Mouse (Mus musculus): ENCODE data around the gene Eif4e1b. TPM values are rescaled to one million over a fixed set of nuclear protein-coding genes. Genes with fewer than 3 reads are reported as not detected.
A peak's percentile ranks its signal among the peaks of the same experiment; 100 is the strongest.

The Eif4e1b gene
- polyA plus RNA-seq, 1 experiment from 2014 or later: not detected

GRCm38 (mm10) chr13:54758045-54758755 lies 25.6 kb upstream of the Eif4e1b start:
- Histone ChIP-seq H3K27ac (peak overlapping the region; percentile 96), H3K27me3 (ENCODE audit: control insufficient read depth, insufficient read depth, low read length) (peaks cover 15% of the 10 kb centered on the region; the same call in 1 of the 2 replicates), H3K4me3 (replicated peaks; ENCODE audit: low read length) (peak overlapping the region; percentile 40), H3K36me3 (replicated peaks; ENCODE audit: control insufficient read depth, insufficient read depth) (no peaks in the 10 kb centered on the region), H3K9ac (peak overlapping the region; percentile 59), H3K4me1 (replicated peaks; ENCODE audit: control insufficient read depth, insufficient read depth, low read length) (peaks cover 53% of the 10 kb centered on the region), H3K4me2 (replicated peaks) (peak overlapping the region; percentile 81), H3K9me3 (ENCODE audit: control insufficient read depth, low read length) (no peaks in the 10 kb centered on the region)
- ATAC-seq (ENCODE audit: low FRiP score): peak; percentile 84
- DNase-seq (ENCODE audit: low spot score): peak; percentile 91
- under 1% methylated on average over 43 of the region's 43 CpGs for WGBS

- WGBS: under 1% methylated on average over 29 of the region's 29 CpGs
- H3K27ac ChIP-seq: peak overlapping the region; percentile 96
- no peaks in the 10 kb centered on the region for H3K36me3 ChIP-seq (replicated peaks; ENCODE audit: control insufficient read depth, insufficient read depth)
- ATAC-seq (ENCODE audit: low FRiP score) (no peak), DNase-seq (ENCODE audit: low spot score) (no peak)
- H3K9me3 ChIP-seq (ENCODE audit: control insufficient read depth, low read length): no peaks in the 10 kb centered on the region
- H3K4me2 ChIP-seq (replicated peaks): peak overlapping the region; percentile 81
- H3K27me3 ChIP-seq (ENCODE audit: control insufficient read depth, insufficient read depth, low read length): peaks cover 22% of the 10 kb centered on the region; the same call in 1 of the 2 replicates
- peaks cover 51% of the 10 kb centered on the region for H3K4me1 ChIP-seq (replicated peaks; ENCODE audit: control insufficient read depth, insufficient read depth, low read length)
- H3K4me3 ChIP-seq (replicated peaks; ENCODE audit: low read length): peak overlapping the region; percentile 40
- peak overlapping the region; percentile 59 for H3K9ac ChIP-seq
These were observed 24.9 kb upstream of the Eif4e1b start for GRCm38 (mm10) chr13:54758756-54759470.

GRCm38 (mm10) chr13:54759496-54759895 lies 24.3 kb upstream of the Eif4e1b start:
- H3K4me3 ChIP-seq (replicated peaks; ENCODE audit: low read length): no peak overlapping the region; the same call in 1 of the 2 replicates
- H3K27ac ChIP-seq: no peak overlapping the region; the same call in 1 of the 2 replicates
- ATAC-seq (ENCODE audit: low FRiP score): no peak
- H3K9me3 ChIP-seq (ENCODE audit: control insufficient read depth, low read length): no peaks in the 10 kb centered on the region
- peak overlapping the region; percentile 81 for H3K4me2 ChIP-seq (replicated peaks)
- H3K27me3 ChIP-seq (ENCODE audit: control insufficient read depth, insufficient read depth, low read length): peaks cover 28% of the 10 kb centered on the region
- peaks cover 47% of the 10 kb centered on the region for H3K4me1 ChIP-seq (replicated peaks; ENCODE audit: control insufficient read depth, insufficient read depth, low read length)
- H3K36me3 ChIP-seq (replicated peaks; ENCODE audit: control insufficient read depth, insufficient read depth): no peaks in the 10 kb centered on the region
- WGBS: 4% methylated on average over 6 of the region's 7 CpGs
- H3K9ac ChIP-seq: peak overlapping the region; percentile 59
- DNase-seq (ENCODE audit: low spot score): no peak

GRCm38 (mm10) chr13:54760164-54760795 lies 23.5 kb upstream of the Eif4e1b start:
- Histone ChIP-seq H3K36me3 (replicated peaks; ENCODE audit: control insufficient read depth, insufficient read depth) (no peaks in the 10 kb centered on the region), H3K27ac (no peak overlapping the region), H3K4me1 (replicated peaks; ENCODE audit: control insufficient read depth, insufficient read depth, low read length) (peaks cover 49% of the 10 kb centered on the region), H3K27me3 (ENCODE audit: control insufficient read depth, insufficient read depth, low read length) (peaks cover 34% of the 10 kb centered on the region), H3K9me3 (ENCODE audit: control insufficient read depth, low read length) (no peaks in the 10 kb centered on the region), H3K9ac (no peak overlapping the region), H3K4me2 (replicated peaks) (0 out of 2 replicates have a peak overlapping the region, but pooled peaks have one; percentile 2), H3K4me3 (replicated peaks; ENCODE audit: low read length) (no peak overlapping the region)
- ATAC-seq (ENCODE audit: low FRiP score) (no peak), DNase-seq (ENCODE audit: low spot score) (no peak)
- WGBS: 60% methylated on average over 8 of the region's 8 CpGs

GRCm38 (mm10) chr13:54760906-54761305 lies 22.9 kb upstream of the Eif4e1b start:
- Histone ChIP-seq H3K4me3 (replicated peaks; ENCODE audit: low read length) (no peak overlapping the region), H3K27me3 (ENCODE audit: control insufficient read depth, insufficient read depth, low read length) (peaks cover 39% of the 10 kb centered on the region), H3K9me3 (ENCODE audit: control insufficient read depth, low read length) (no peaks in the 10 kb centered on the region), H3K27ac (no peak overlapping the region), H3K4me1 (replicated peaks; ENCODE audit: control insufficient read depth, insufficient read depth, low read length) (peaks cover 49% of the 10 kb centered on the region), H3K9ac (no peak overlapping the region), H3K4me2 (replicated peaks) (no peak overlapping the region), H3K36me3 (replicated peaks; ENCODE audit: control insufficient read depth, insufficient read depth) (no peaks in the 10 kb centered on the region)
- 66% methylated on average over 7 of the region's 7 CpGs for WGBS
- DNase-seq (ENCODE audit: low spot score) (no peak), ATAC-seq (ENCODE audit: low FRiP score) (no peak)

- DNase-seq (ENCODE audit: low spot score) (peak; percentile 42), ATAC-seq (ENCODE audit: low FRiP score) (peak; percentile 56)
- peak overlapping the region; percentile 78 for H3K9ac ChIP-seq
- peak overlapping the region; percentile 63 for H3K4me3 ChIP-seq (replicated peaks; ENCODE audit: low read length)
- peak overlapping the region; percentile 71 for H3K27ac ChIP-seq
- 4% methylated on average over 44 of the region's 44 CpGs for WGBS
- H3K4me2 ChIP-seq (replicated peaks): peak overlapping the region; percentile 82
- no peaks in the 10 kb centered on the region for H3K36me3 ChIP-seq (replicated peaks; ENCODE audit: control insufficient read depth, insufficient read depth)
- peaks cover 51% of the 10 kb centered on the region for H3K27me3 ChIP-seq (ENCODE audit: control insufficient read depth, insufficient read depth, low read length)
- H3K4me1 ChIP-seq (replicated peaks; ENCODE audit: control insufficient read depth, insufficient read depth, low read length): peaks cover 18% of the 10 kb centered on the region
- H3K9me3 ChIP-seq (ENCODE audit: control insufficient read depth, low read length): no peaks in the 10 kb centered on the region
These were observed 18.3 kb upstream of the Eif4e1b start for GRCm38 (mm10) chr13:54765281-54766191.

GRCm38 (mm10) chr13:54766192-54766768 lies 17.5 kb upstream of the Eif4e1b start, which contains the start of gene Sncb:
Gene Sncb, minus strand, starts transcription at chr13:54766595.
- Histone ChIP-seq H3K4me3 (replicated peaks; ENCODE audit: low read length) (peak within 1 kb of the TSS; percentile 63), H3K9ac (peak within 1 kb of the TSS; percentile 78), H3K27ac (peak within 1 kb of the TSS; percentile 71), H3K27me3 (ENCODE audit: control insufficient read depth, insufficient read depth, low read length) (peaks cover 51% of the 10 kb centered on the region), H3K4me2 (replicated peaks) (peak within 1 kb of the TSS; percentile 82), H3K36me3 (replicated peaks; ENCODE audit: control insufficient read depth, insufficient read depth) (no peaks in the 10 kb centered on the region), H3K4me1 (replicated peaks; ENCODE audit: control insufficient read depth, insufficient read depth, low read length) (peaks cover 18% of the 10 kb centered on the region), H3K9me3 (ENCODE audit: control insufficient read depth, low read length) (no peaks in the 10 kb centered on the region)
- peak; percentile 81 for ATAC-seq (ENCODE audit: low FRiP score)
- peak; percentile 79 for DNase-seq (ENCODE audit: low spot score)
- WGBS: under 1% methylated on average over 35 of the region's 35 CpGs

GRCm38 (mm10) chr13:54767012-54767411 lies 16.8 kb upstream of the Eif4e1b start:
- no peak overlapping the region for H3K27ac ChIP-seq

More at GRCm38 (mm10) chr13:54767012-54767411, 16.8 kb upstream of the Eif4e1b start:
- H3K4me1 ChIP-seq (replicated peaks; ENCODE audit: control insufficient read depth, insufficient read depth, low read length): peaks cover 18% of the 10 kb centered on the region
- DNase-seq (ENCODE audit: low spot score): no peak
- H3K9me3 ChIP-seq (ENCODE audit: control insufficient read depth, low read length): no peaks in the 10 kb centered on the region
- H3K4me3 ChIP-seq (replicated peaks; ENCODE audit: low read length): peak overlapping the region; percentile 63; the same call in 1 of the 2 replicates
- H3K36me3 ChIP-seq (replicated peaks; ENCODE audit: control insufficient read depth, insufficient read depth): no peaks in the 10 kb centered on the region
- ATAC-seq (ENCODE audit: low FRiP score): no peak
- 76% methylated on average over 4 of the region's 4 CpGs for WGBS
- peak overlapping the region; percentile 82 for H3K4me2 ChIP-seq (replicated peaks)
- no peak overlapping the region; the same call in 1 of the 2 replicates for H3K9ac ChIP-seq
- peaks cover 51% of the 10 kb centered on the region for H3K27me3 ChIP-seq (ENCODE audit: control insufficient read depth, insufficient read depth, low read length)
